Mouse (Mus musculus) CH12.LX (cell line): ENCODE data around the gene Exosc10. TPM values are rescaled to one million over a fixed set of nuclear protein-coding genes. Genes with fewer than 3 reads are reported as not detected.

Experiments
- DNase-seq: peaks from one replicate; pipeline ENCODE4 v3.0.0-alpha.2; 2013; ENCODE audit errors: extremely low read depth
- H3K27ac ChIP-seq: 2 replicates; pipeline ENCODE4 v1.5.1; 2012; ENCODE audit warnings: low read depth, mild to moderate bottlenecking, control low read depth, moderate library complexity; ENCODE audit not compliant: insufficient read depth
- H3K27me3 ChIP-seq: replicated peaks from 2 replicates; pipeline ENCODE3; 2012; ENCODE audit warnings: inconsistent platforms
- H3K36me3 ChIP-seq, 2 experiments: replicated peaks in 1 of 2; 2 replicates each; pipeline versions ENCODE3 to v1.6.1; 2012; ENCODE audit warnings: inconsistent platforms in 1 of 2, low read length in 1 of 2, mild to moderate bottlenecking in 1 of 2, mixed read lengths in 1 of 2, moderate library complexity in 1 of 2; ENCODE audit not compliant: control insufficient read depth in 1 of 2, insufficient read depth in 1 of 2
- H3K4me1 ChIP-seq, 2 experiments: 2 replicates each; pipeline ENCODE4 v1.6.1; 2012; ENCODE audit warnings: inconsistent platforms in 1 of 2, moderate library complexity in 1 of 2; ENCODE audit not compliant: insufficient read depth in 2 of 2, control insufficient read depth in 1 of 2
- H3K4me2 ChIP-seq: 2 replicates; pipeline ENCODE4 v1.6.1; 2012; ENCODE audit warnings: low read depth, mild to moderate bottlenecking, control low read depth; ENCODE audit not compliant: poor library complexity, insufficient read depth, severe bottlenecking
- H3K4me3 ChIP-seq, 3 experiments: fragments of 150-350 bp in 1 of 3; sonication (generic) in 1 of 3; replicated peaks in 1 of 3; 2 replicates each; pipeline versions ENCODE3 to v1.5.1; 2011 to 2012; ENCODE audit warnings: low read depth in 2 of 3, low read length in 2 of 3, mild to moderate bottlenecking in 2 of 3, moderate library complexity in 2 of 3, control low read depth in 1 of 3, improper control_type of control experiment in 1 of 3, inconsistent platforms in 1 of 3, mixed read lengths in 1 of 3; ENCODE audit not compliant: poor library complexity in 1 of 3
- H3K79me2 ChIP-seq: replicated peaks from 2 replicates; pipeline ENCODE4 v1.6.1; 2012; ENCODE audit warnings: mild to moderate bottlenecking, moderate library complexity; ENCODE audit not compliant: control insufficient read depth, poor library complexity, insufficient read depth, severe bottlenecking; ENCODE audit errors: extremely low read depth
- H3K9ac ChIP-seq: 2 replicates; pipeline ENCODE4 v1.6.1; 2012; ENCODE audit warnings: low read depth, mild to moderate bottlenecking, control low read depth, moderate library complexity; ENCODE audit not compliant: insufficient read depth
- H3K9me3 ChIP-seq: replicated peaks from 2 replicates; pipeline ENCODE3; 2012; ENCODE audit warnings: low read length, inconsistent platforms, mixed read lengths
- BHLHE40 ChIP-seq: IDR thresholded peaks from 2 replicates; pipeline ENCODE4 v1.6.1; 2011; ENCODE audit warnings: mild to moderate bottlenecking, low read depth, low read length, improper control_type of control experiment
- CHD2 ChIP-seq: IDR thresholded peaks from 2 replicates; pipeline ENCODE4 v1.6.1; 2011; ENCODE audit warnings: low read length, improper control_type of control experiment
- CTCF ChIP-seq, 2 experiments: IDR thresholded peaks in 1 of 2; conservative IDR thresholded peaks in 1 of 2; 2 replicates each; pipeline ENCODE4 v1.5.1; 2011 to 2012; ENCODE audit warnings: low read depth in 2 of 2, low read length in 2 of 2, improper control_type of control experiment in 1 of 2, inconsistent platforms in 1 of 2, mild to moderate bottlenecking in 1 of 2, moderate library complexity in 1 of 2
- E2F4 ChIP-seq: IDR thresholded peaks from 2 replicates; pipeline ENCODE4 v1.6.1; 2011; ENCODE audit warnings: low read depth, low read length, improper control_type of control experiment; ENCODE audit not compliant: insufficient replicate concordance
- ELF1 ChIP-seq: IDR thresholded peaks from 2 replicates; pipeline ENCODE4 v1.6.1; 2014; ENCODE audit warnings: low read depth, mild to moderate bottlenecking, inconsistent platforms, low read length, improper control_type of control experiment
- EP300 ChIP-seq: IDR thresholded peaks from 2 replicates; pipeline ENCODE4 v1.6.1; 2011; ENCODE audit warnings: low read length, improper control_type of control experiment
- ETS1 ChIP-seq: conservative IDR thresholded peaks from 2 replicates; pipeline ENCODE4 v1.6.1; 2012; ENCODE audit warnings: low read depth, mild to moderate bottlenecking, inconsistent platforms, low read length, improper control_type of control experiment, moderate library complexity
- GABPA ChIP-seq: IDR thresholded peaks from 2 replicates; pipeline ENCODE4 v1.6.1; 2012; ENCODE audit warnings: low read depth, low read length, improper control_type of control experiment, inconsistent platforms; ENCODE audit not compliant: insufficient replicate concordance
- HCFC1 ChIP-seq: IDR thresholded peaks from 2 replicates; pipeline ENCODE4 v1.6.1; 2012; ENCODE audit warnings: low read depth, mild to moderate bottlenecking, inconsistent platforms, low read length, improper control_type of control experiment
- IRF4 ChIP-seq: IDR thresholded peaks from 2 replicates; pipeline ENCODE4 v1.6.1; 2014; ENCODE audit warnings: low read depth, mild to moderate bottlenecking, inconsistent platforms, low read length, improper control_type of control experiment
- JUN ChIP-seq: IDR thresholded peaks from 2 replicates; pipeline ENCODE4 v1.6.1; 2011; ENCODE audit warnings: low read depth, mild to moderate bottlenecking, low read length, improper control_type of control experiment, moderate library complexity; ENCODE audit not compliant: insufficient read depth
- KAT2A ChIP-seq: IDR thresholded peaks from 2 replicates; pipeline ENCODE4 v1.6.1; 2012; ENCODE audit warnings: low read length, improper control_type of control experiment, inconsistent platforms; ENCODE audit not compliant: insufficient replicate concordance
- MAFK ChIP-seq: IDR thresholded peaks from 2 replicates; pipeline ENCODE4 v1.6.1; 2011; ENCODE audit warnings: low read length, improper control_type of control experiment; ENCODE audit not compliant: insufficient replicate concordance
- MAZ ChIP-seq: IDR thresholded peaks from 2 replicates; pipeline ENCODE4 v1.6.1; 2012; ENCODE audit warnings: low read depth, mild to moderate bottlenecking, inconsistent platforms, low read length, improper control_type of control experiment, moderate library complexity
- MEF2A ChIP-seq: IDR thresholded peaks from 2 replicates; pipeline ENCODE4 v1.6.1; 2014; ENCODE audit warnings: low read depth, mild to moderate bottlenecking, inconsistent platforms, low read length, improper control_type of control experiment, borderline replicate concordance
- MXI1 ChIP-seq: IDR thresholded peaks from 2 replicates; pipeline ENCODE4 v1.6.1; 2011; ENCODE audit warnings: mild to moderate bottlenecking, low read depth, low read length, improper control_type of control experiment
- NELFE ChIP-seq: IDR thresholded peaks from 2 replicates; pipeline ENCODE4 v1.6.1; 2011; ENCODE audit warnings: low read depth, low read length, improper control_type of control experiment
- PAX5 ChIP-seq: IDR thresholded peaks from 2 replicates; pipeline ENCODE4 v1.6.1; 2012; ENCODE audit warnings: low read length, inconsistent platforms, mixed read lengths
- POLR2A ChIP-seq: IDR thresholded peaks from 2 replicates; pipeline ENCODE4 v1.6.1; 2011; ENCODE audit warnings: low read depth, mild to moderate bottlenecking, improper control_type of control experiment, low read length
- RAD21 ChIP-seq: IDR thresholded peaks from 2 replicates; pipeline ENCODE4 v1.6.1; 2011; ENCODE audit warnings: low read depth, mild to moderate bottlenecking, low read length, improper control_type of control experiment, moderate library complexity
- RCOR1 ChIP-seq: conservative IDR thresholded peaks from 2 replicates; pipeline ENCODE4 v1.6.1; 2012; ENCODE audit warnings: low read depth, mild to moderate bottlenecking, inconsistent platforms, low read length, improper control_type of control experiment
- SIN3A ChIP-seq: IDR thresholded peaks from 2 replicates; pipeline ENCODE4 v1.6.1; 2012; ENCODE audit warnings: low read length, improper control_type of control experiment, inconsistent platforms
- SMC3 ChIP-seq: IDR thresholded peaks from 2 replicates; pipeline ENCODE4 v1.6.1; 2011; ENCODE audit warnings: low read depth, low read length, improper control_type of control experiment
- TCF12 ChIP-seq: IDR thresholded peaks from 2 replicates; pipeline ENCODE4 v1.6.1; 2014; ENCODE audit warnings: low read depth, mild to moderate bottlenecking, inconsistent platforms, low read length, improper control_type of control experiment
- USF2 ChIP-seq: conservative IDR thresholded peaks from 2 replicates; pipeline ENCODE4 v1.6.1; 2011; ENCODE audit warnings: low read depth, low read length, improper control_type of control experiment
- ZC3H11A ChIP-seq: IDR thresholded peaks from 2 replicates; pipeline ENCODE4 v1.6.1; 2012; ENCODE audit warnings: low read depth, mild to moderate bottlenecking, inconsistent platforms, low read length, improper control_type of control experiment
- ZKSCAN1 ChIP-seq: IDR thresholded peaks from 2 replicates; pipeline ENCODE4 v1.6.1; 2012; ENCODE audit warnings: low read depth, inconsistent platforms, low read length, improper control_type of control experiment, borderline replicate concordance
- ZMIZ1 ChIP-seq: IDR thresholded peaks from 2 replicates; pipeline ENCODE4 v1.6.1; 2012; ENCODE audit warnings: low read depth, mild to moderate bottlenecking, inconsistent platforms, low read length, improper control_type of control experiment
- ZNF384 ChIP-seq: IDR thresholded peaks from 2 replicates; pipeline ENCODE4 v1.6.1; 2012; ENCODE audit warnings: low read depth, low read length, improper control_type of control experiment, inconsistent platforms
- dilution Hi-C: fragments of 300-500 bp; cut with MboI; formaldehyde crosslinking; loops from 2 replicates; pipeline ENCODE4 v1.14.3; 2020; ENCODE audit warnings: low sequenced_read_pairs; ENCODE audit not compliant: extremely low pct_unique_long_range_greater_than_20kb, extremely low pct_ligation_motif_present
- in situ Hi-C: fragments of 300-500 bp; cut with MboI; formaldehyde crosslinking; loops from 3 replicates; pipeline ENCODE4 v1.14.3; 2019; ENCODE audit warnings: low sequenced_read_pairs, low pct_ligation_motif_present, low pct_unique_long_range_greater_than_20kb, mixed read lengths
- polyA plus RNA-seq: library from polyadenylated mRNA; unstranded; fragments of >175 nt; gene quantifications from 2 replicates; pipeline ENCODE4 v1.2.1, GENCODE M21; 2012; ENCODE audit warnings: low read depth; ENCODE audit not compliant: insufficient read length
- total RNA-seq, 2 experiments: library from RNA; depleted of rRNA; stranded (reverse); fragments of 300-350 nt in 1 of 2; fragments of >200 nt in 1 of 2; gene quantifications; 2 replicates each; pipeline ENCODE4 v1.2.3; 2012 to 2014

Exosc10 gene
- total and polyA plus RNA-seq, 3 experiments = 40.1 to 108 (median 61.8) TPM

- Histone ChIP-seq H3K4me1 (peaks cover 4 to 27% of the 10 kb centered on the region in 2 experiments; a peak in 3 of 4 replicates), H3K4me2 (no peak overlapping the region), H3K27ac (no peak overlapping the region), H3K4me3 (no peak overlapping the region), H3K79me2 (no peaks in the 10 kb centered on the region), H3K36me3 (peaks cover 7 to 27% of the 10 kb centered on the region in 2 experiments), H3K9me3 (no peaks in the 10 kb centered on the region), H3K9ac (no peak overlapping the region), H3K27me3 (no peaks in the 10 kb centered on the region)
- dilution Hi-C loops = no loop called here
- TF ChIP-seq KAT2A (no peak), ZMIZ1 (no peak), E2F4 (no peak), USF2 (no peak), MAFK (peak; percentile 16; the same call in 1 of the 2 replicates), MEF2A (no peak), MXI1 (no peak), POLR2A (no peak), IRF4 (peak; percentile 14; the same call in 1 of the 2 replicates), SMC3 (peak; percentile 64), RAD21 (peak; percentile 47), CTCF (conservative IDR thresholded peaks at IDR 0.05 in 1 of 2, IDR thresholded peaks at IDR 0.05 in 1 of 2; ENCODE audit: low read depth in 2 of 2, low read length in 2 of 2) (peak; percentile 64 to 73), RCOR1 (no peak), JUN (no peak), TCF12 (no peak), EP300 (no peak), HCFC1 (no peak), MAZ (no peak), ZKSCAN1 (no peak)
- in situ Hi-C loops = loop anchor here (25.0 kb wide), 1 partner anchor 442 kb away; the partner anchor contains the start of genes Fbxo2, Fbxo44 and Fbxo6
- DNase-seq = peak; percentile 71
Observed at GRCm38 (mm10) chr4:148604541-148605165, 46.4 kb downstream of the Exosc10 start.

DNA sequence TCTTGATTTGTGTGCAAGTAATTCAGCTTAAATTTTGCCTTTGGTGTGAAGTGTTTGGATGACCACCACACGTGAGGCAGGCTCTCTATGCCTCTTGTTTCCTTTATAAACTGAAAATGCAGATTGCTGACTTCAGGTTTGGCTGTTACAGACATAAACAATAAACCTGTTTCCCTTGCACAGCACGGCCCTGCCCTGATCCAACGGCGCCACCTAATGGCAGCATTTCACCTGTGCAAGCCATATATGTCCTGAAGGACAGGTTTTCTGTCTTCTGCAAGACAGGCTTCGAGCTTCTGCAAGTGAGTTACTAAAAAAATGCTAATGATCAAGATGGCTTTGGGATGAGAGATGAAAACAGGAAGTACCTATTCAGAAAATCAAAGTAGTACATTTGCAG, 49.5 kb downstream of the Exosc10 start:
- no peak overlapping the region for H3K4me2 ChIP-seq
- H3K9me3 ChIP-seq = no peaks in the 10 kb centered on the region
- H3K4me1 ChIP-seq = peaks cover 0 to 10% of the 10 kb centered on the region in 2 experiments; a peak in 2 of 4 replicates
- DNase-seq = peak; percentile 72
- in situ Hi-C loops (loop anchor here (25.0 kb wide), 1 partner anchor 445 kb away; the partner anchor contains the start of genes Fbxo2, Fbxo44 and Fbxo6), dilution Hi-C loops (no loop called here)
- H3K9ac ChIP-seq = no peak overlapping the region
- peaks cover 4 to 34% of the 10 kb centered on the region in 2 experiments for H3K36me3 ChIP-seq
- no peak overlapping the region for H3K27ac ChIP-seq
- no peaks in the 10 kb centered on the region for H3K79me2 ChIP-seq
- H3K27me3 ChIP-seq = no peaks in the 10 kb centered on the region
- no peak overlapping the region for H3K4me3 ChIP-seq
- no peak for TF ChIP-seq GABPA
- no peak for TF ChIP-seq RCOR1
- no peak for TF ChIP-seq ZKSCAN1
- peak; percentile 63 to 91 for TF ChIP-seq CTCF (conservative IDR thresholded peaks at IDR 0.05 in 1 of 2, IDR thresholded peaks at IDR 0.05 in 1 of 2; ENCODE audit: low read depth in 2 of 2, low read length in 2 of 2)
- no peak for TF ChIP-seq HCFC1
- no peak for TF ChIP-seq EP300
- TF ChIP-seq MAFK = no peak
- no peak for TF ChIP-seq ZMIZ1
- TF ChIP-seq MAZ = no peak
- no peak for TF ChIP-seq ZC3H11A
- no peak for TF ChIP-seq PAX5
- no peak for TF ChIP-seq E2F4
- no peak for TF ChIP-seq SIN3A
- TF ChIP-seq NELFE = 0 out of 2 replicates have a peak, but pooled peaks have one; percentile 25
- TF ChIP-seq MEF2A = no peak
- no peak for TF ChIP-seq MXI1
- TF ChIP-seq ZNF384 = no peak
- TF ChIP-seq TCF12 = no peak
- TF ChIP-seq ELF1 = no peak
- TF ChIP-seq ETS1 = no peak
- no peak for TF ChIP-seq JUN
- no peak for TF ChIP-seq CHD2
- peak; percentile 92 for TF ChIP-seq RAD21
- no peak for TF ChIP-seq BHLHE40
